12 mouse cellular contexts compared by ENCODE assay signal in genomic region chr13:101032594-101032993, GRCm38 (mm10).
DNase-seq lines count a peak whose midpoint lies in the region; ATAC-seq lines count a peak whose summit lies in the region.
"Had no signal": no experiment of that assay in that cellular context is flagged by ENCODE, and none has a peak within 500 bp of the region (broad histone marks: within the 10 kb centered on the region; RNA-seq: fewer than 3 reads in every experiment).

No protein-coding gene starts in this region.

- H3K4me1 ChIP-seq in kidney, embryonic 14.5 days (ENCODE audit: control insufficient read depth, insufficient read depth, low read length) = no peaks in the 10 kb centered on the region
- H3K4me1 ChIP-seq in embryonic facial prominence, embryonic 11.5 days (ENCODE audit: control insufficient read depth, insufficient read depth, low read length) = no peaks in the 10 kb centered on the region
- H3K4me1 ChIP-seq: heart, embryonic 10.5 days had no signal

- peak; percentile 72 for DNase-seq in kidney, postnatal 10 days
- peak; percentile 7 for DNase-seq in thymus, postnatal 25 days
- no peak for DNase-seq in thymus, postnatal 10 days (ENCODE audit: low spot score in 2 of 2)
- peak; percentile 74 for DNase-seq in embryonic facial prominence, embryonic 11.5 days (ENCODE audit: low spot score)
- peak; percentile 20 for DNase-seq in yolk sac, embryonic 10.5 days (ENCODE audit: low spot score)
- DNase-seq in gastrocnemius, postnatal 14 days = no peak
- DNase-seq in right cerebral cortex, postnatal 36 days (ENCODE audit: low spot score in 2 of 2) = no peak
- DNase-seq: layer of hippocampus, adult 9-11 months; right cerebral cortex, adult 18-20 months had no signal

- no peak; the same call in 1 of the 2 replicates for ATAC-seq in kidney, embryonic 14.5 days (ENCODE audit: low FRiP score, low TSS enrichment)
- ATAC-seq in embryonic facial prominence, embryonic 11.5 days (replicated peaks; ENCODE audit: insufficient number of reproducible peaks, low FRiP score, low TSS enrichment, low read depth) = 0 out of 2 replicates have a peak, but pooled peaks have one; percentile 56
- ATAC-seq: Patski had no signal

- H3K27me3 ChIP-seq in kidney, embryonic 14.5 days (ENCODE audit: control insufficient read depth, insufficient read depth, low read length) = no peaks in the 10 kb centered on the region
- H3K27me3 ChIP-seq in embryonic facial prominence, embryonic 11.5 days (ENCODE audit: control insufficient read depth, insufficient read depth, low read length) = no peaks in the 10 kb centered on the region
- H3K27me3 ChIP-seq: Patski had no signal

- H3K27ac ChIP-seq in kidney, embryonic 14.5 days (ENCODE audit: low read depth, low read length) = no peak overlapping the region
- H3K27ac ChIP-seq in embryonic facial prominence, embryonic 11.5 days (replicated peaks; ENCODE audit: low read depth, low read length) = no peak overlapping the region
- H3K27ac ChIP-seq: heart, embryonic 10.5 days had no signal

- H3K36me3 ChIP-seq in kidney, embryonic 14.5 days (ENCODE audit: control insufficient read depth, insufficient read depth, low read length) = no peaks in the 10 kb centered on the region
- H3K36me3 ChIP-seq in embryonic facial prominence, embryonic 11.5 days (replicated peaks; ENCODE audit: control insufficient read depth, insufficient read depth, low read depth, low read length) = no peaks in the 10 kb centered on the region
- H3K36me3 ChIP-seq: heart, embryonic 10.5 days had no signal

- no peak overlapping the region for H3K4me2 ChIP-seq in kidney, embryonic 14.5 days (replicated peaks; ENCODE audit: low read depth, low read length)
- no peak overlapping the region for H3K4me2 ChIP-seq in embryonic facial prominence, embryonic 11.5 days (ENCODE audit: low read depth, low read length)

- WGBS in kidney, embryonic 14.5 days = 65% methylated on average over 1 of the region's 1 CpGs
- WGBS in embryonic facial prominence, embryonic 11.5 days = 81% methylated on average over 1 of the region's 1 CpGs

- H3K4me3 ChIP-seq in kidney, embryonic 14.5 days (ENCODE audit: low read length) = no peak overlapping the region
- H3K4me3 ChIP-seq in embryonic facial prominence, embryonic 11.5 days (ENCODE audit: low read depth, low read length) = no peak overlapping the region
- H3K4me3 ChIP-seq: heart, embryonic 10.5 days had no signal

- no peaks in the 10 kb centered on the region for H3K9me3 ChIP-seq in kidney, embryonic 14.5 days (ENCODE audit: control insufficient read depth, low read length)
- H3K9me3 ChIP-seq in embryonic facial prominence, embryonic 11.5 days (replicated peaks; ENCODE audit: control insufficient read depth, low read length) = no peaks in the 10 kb centered on the region
- H3K9me3 ChIP-seq: heart, embryonic 10.5 days had no signal

- intact Hi-C loops in gastrocnemius, postnatal 14 days (cut with DNase I; ENCODE audit: low total_unique reads) = no loop called here

- no peak overlapping the region for H3K9ac ChIP-seq in kidney, embryonic 14.5 days (ENCODE audit: low read depth, low read length)
- no peak overlapping the region for H3K9ac ChIP-seq in embryonic facial prominence, embryonic 11.5 days (replicated peaks; ENCODE audit: low read length)

Comparison
In these comparisons a context has a peak if more than half of its experiments do, and no peak if none do; other contexts are left out.
1. DNase-seq: peak in kidney, postnatal 10 days (single experiment), thymus, postnatal 25 days (single experiment), embryonic facial prominence, embryonic 11.5 days (single experiment) and yolk sac, embryonic 10.5 days (single experiment); none in thymus, postnatal 10 days (0 of 2), gastrocnemius, postnatal 14 days (single experiment) and right cerebral cortex, postnatal 36 days (0 of 2).